Mouse (Mus musculus): ENCODE data around the gene Klhdc2. TPM values are rescaled to one million over a fixed set of nuclear protein-coding genes. Genes with fewer than 3 reads are reported as not detected.

Klhdc2 gene
- 237 and 242 TPM in 2 replicates for polyA plus RNA-seq (2014; fragmentation: Nextera tagmentation; extraction: Ambion mirVana)

DNA sequence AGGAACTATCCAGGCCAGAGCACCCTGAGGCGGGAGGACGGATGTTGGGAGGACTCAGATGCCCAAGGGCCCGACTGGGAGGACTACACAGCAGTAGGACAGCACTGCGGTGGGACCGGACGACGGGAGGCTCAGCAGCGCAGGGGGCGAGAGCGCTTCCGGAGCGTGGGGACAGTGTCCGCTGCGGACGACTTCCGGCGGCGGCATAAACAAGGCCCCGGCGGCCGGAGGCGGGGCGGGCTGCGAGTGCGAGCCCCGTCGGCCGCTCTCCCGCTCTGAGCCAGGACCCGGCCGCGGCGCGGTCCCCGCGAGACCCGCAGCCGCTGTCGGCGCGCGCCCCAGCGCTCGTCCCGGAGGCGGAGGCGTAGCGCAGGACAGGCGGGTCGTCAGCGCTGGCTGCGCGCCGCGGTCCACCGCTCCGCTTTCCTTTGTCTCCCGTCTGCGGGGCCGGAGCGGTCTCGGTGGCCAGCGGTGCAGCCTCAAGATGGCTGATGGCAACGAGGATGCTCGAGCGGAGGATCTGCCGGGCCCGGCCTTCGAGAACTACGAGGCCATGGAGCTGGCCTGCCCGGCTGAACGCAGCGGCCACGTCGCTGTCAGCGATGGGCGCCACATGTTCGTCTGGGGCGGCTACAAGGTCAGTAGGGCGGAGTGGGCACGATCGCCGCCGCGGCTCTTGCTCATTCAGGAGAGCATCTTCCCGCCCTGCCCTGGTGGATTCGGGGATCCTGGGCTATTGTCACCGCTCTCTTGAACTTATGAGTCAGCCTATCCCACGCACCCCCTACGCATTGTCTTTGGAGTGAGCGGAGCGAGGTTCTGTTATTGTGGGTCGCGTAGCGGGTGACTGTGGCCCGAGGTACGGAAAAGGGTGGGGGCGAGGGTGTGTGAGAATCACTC is at the start of gene Klhdc2:
Gene Klhdc2 (plus strand): TSS at position 171 of the 900 bp plus-strand sequence.
- Histone ChIP-seq H3K4me2 (ENCODE audit: low read depth, low read length, severe bottlenecking) (peak within 1 kb of the TSS; percentile 68), H3K9me3 (ENCODE audit: control insufficient read depth, low read length) (no peaks in the 10 kb centered on the region), H3K9ac (ENCODE audit: low read length) (peak within 1 kb of the TSS; percentile 98), H3K27me3 (ENCODE audit: control insufficient read depth, insufficient read depth, low read length) (no peaks in the 10 kb centered on the region), H3K4me3 (ENCODE audit: low read depth, low read length) (peak within 1 kb of the TSS; percentile 94), H3K36me3 (ENCODE audit: control insufficient read depth, insufficient read depth, low read length) (no peaks in the 10 kb centered on the region; the same call in 1 of the 2 replicates), H3K4me1 (replicated peaks; ENCODE audit: control insufficient read depth, insufficient read depth, low read length) (peaks cover 4% of the 10 kb centered on the region; the same call in 1 of the 2 replicates), H3K27ac (ENCODE audit: low read depth, low read length) (peak within 1 kb of the TSS; percentile 90)
- ATAC-seq (replicated peaks; ENCODE audit: low FRiP score) (peak; percentile 97), DNase-seq (ENCODE audit: low spot score) (peak; percentile 94)
- WGBS, result under 1% methylated on average over 69 of the region's 98 CpGs

DNA sequence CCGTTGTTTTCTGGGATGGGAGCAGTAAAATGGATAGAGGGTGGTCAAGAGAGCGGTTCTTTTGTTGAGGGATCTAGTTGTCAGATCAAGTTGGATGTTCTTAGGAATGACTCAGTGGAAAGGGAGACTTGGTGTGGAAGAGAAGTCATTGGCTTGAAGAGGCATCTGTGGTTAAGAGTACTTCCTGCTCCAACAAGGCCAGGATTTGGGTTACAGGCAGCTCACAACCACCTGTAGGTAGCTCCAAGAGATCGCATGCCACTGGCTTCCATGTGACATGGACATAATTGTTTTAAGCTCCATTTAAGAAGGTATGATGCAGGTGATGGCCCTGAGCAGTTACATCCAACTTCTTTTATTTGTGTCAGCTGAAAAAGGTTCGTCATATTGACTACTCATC is 46.7 kb upstream of the Klhdc2 start:
- Histone ChIP-seq H3K9me3 (ENCODE audit: control insufficient read depth, low read length) (no peaks in the 10 kb centered on the region), H3K9ac (ENCODE audit: low read length) (no peak overlapping the region), H3K27me3 (ENCODE audit: control insufficient read depth, insufficient read depth, low read length) (no peaks in the 10 kb centered on the region), H3K4me3 (ENCODE audit: low read depth, low read length) (no peak overlapping the region), H3K4me2 (ENCODE audit: low read depth, low read length, severe bottlenecking) (no peak overlapping the region), H3K4me1 (replicated peaks; ENCODE audit: control insufficient read depth, insufficient read depth, low read length) (no peaks in the 10 kb centered on the region), H3K27ac (ENCODE audit: low read depth, low read length) (no peak overlapping the region), H3K36me3 (ENCODE audit: control insufficient read depth, insufficient read depth, low read length) (no peaks in the 10 kb centered on the region)
- no peak for ATAC-seq (replicated peaks; ENCODE audit: low FRiP score)
- DNase-seq (ENCODE audit: low spot score), result no peak
- WGBS, result 84% methylated on average over 4 of the region's 4 CpGs

DNA sequence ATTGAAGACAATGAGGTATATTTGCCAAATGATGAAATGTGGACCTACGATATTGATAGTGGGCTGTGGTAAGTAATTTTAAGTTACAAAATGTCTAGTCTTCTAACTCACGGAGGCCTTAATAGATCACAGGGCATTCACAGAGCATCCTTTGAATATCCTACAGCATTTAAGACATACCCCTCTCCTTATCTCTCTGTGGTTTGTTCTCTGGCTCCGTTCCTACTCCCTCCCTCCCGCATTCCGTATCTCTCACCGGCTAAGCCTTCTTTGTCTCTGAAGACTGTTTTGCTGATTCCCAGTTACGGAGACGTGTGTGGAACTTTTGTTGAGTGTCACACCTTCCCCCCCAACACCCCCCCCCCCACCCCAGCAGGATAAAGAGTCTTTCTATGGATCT is 45.7 kb upstream of the Klhdc2 start:
- Histone ChIP-seq H3K36me3 (ENCODE audit: control insufficient read depth, insufficient read depth, low read length) (no peaks in the 10 kb centered on the region), H3K4me2 (ENCODE audit: low read depth, low read length, severe bottlenecking) (no peak overlapping the region), H3K4me1 (replicated peaks; ENCODE audit: control insufficient read depth, insufficient read depth, low read length) (no peaks in the 10 kb centered on the region), H3K9ac (ENCODE audit: low read length) (no peak overlapping the region), H3K4me3 (ENCODE audit: low read depth, low read length) (no peak overlapping the region), H3K9me3 (ENCODE audit: control insufficient read depth, low read length) (no peaks in the 10 kb centered on the region), H3K27ac (ENCODE audit: low read depth, low read length) (no peak overlapping the region), H3K27me3 (ENCODE audit: control insufficient read depth, insufficient read depth, low read length) (no peaks in the 10 kb centered on the region)
- no peak for DNase-seq (ENCODE audit: low spot score)
- WGBS, result 77% methylated on average over 8 of the region's 8 CpGs
- ATAC-seq (replicated peaks; ENCODE audit: low FRiP score), result no peak

DNA sequence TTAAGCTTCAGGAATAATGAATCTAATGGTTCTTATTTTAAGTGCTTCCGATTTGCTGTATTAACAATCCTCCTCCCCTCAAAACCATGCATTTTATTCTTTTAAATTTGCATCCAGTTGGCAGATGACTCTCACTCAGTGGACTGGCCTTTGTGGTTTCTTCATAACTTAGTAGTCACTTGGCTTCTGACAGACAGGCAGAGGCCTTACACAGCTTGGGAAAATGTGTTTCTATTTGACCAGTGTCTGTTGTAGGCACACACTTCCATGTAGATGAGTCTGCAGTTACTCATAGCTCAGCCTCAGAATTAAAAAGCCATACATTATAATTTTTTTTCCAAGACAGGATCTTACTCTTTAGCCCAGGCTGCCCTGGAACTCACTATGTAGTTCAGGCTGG is 42.7 kb upstream of the Klhdc2 start:
- no peak for ATAC-seq (replicated peaks; ENCODE audit: low FRiP score)
- H3K27ac ChIP-seq (ENCODE audit: low read depth, low read length), result no peak overlapping the region
- H3K4me2 ChIP-seq (ENCODE audit: low read depth, low read length, severe bottlenecking), result no peak overlapping the region
- WGBS, result 91% methylated on average over 1 of the region's 1 CpGs
- H3K4me3 ChIP-seq (ENCODE audit: low read depth, low read length), result no peak overlapping the region
- no peak for DNase-seq (ENCODE audit: low spot score)
- no peaks in the 10 kb centered on the region for H3K9me3 ChIP-seq (ENCODE audit: control insufficient read depth, low read length)
- no peak overlapping the region for H3K9ac ChIP-seq (ENCODE audit: low read length)
- no peaks in the 10 kb centered on the region for H3K27me3 ChIP-seq (ENCODE audit: control insufficient read depth, insufficient read depth, low read length)
- H3K36me3 ChIP-seq (ENCODE audit: control insufficient read depth, insufficient read depth, low read length), result no peaks in the 10 kb centered on the region
- H3K4me1 ChIP-seq (replicated peaks; ENCODE audit: control insufficient read depth, insufficient read depth, low read length), result no peaks in the 10 kb centered on the region

DNA sequence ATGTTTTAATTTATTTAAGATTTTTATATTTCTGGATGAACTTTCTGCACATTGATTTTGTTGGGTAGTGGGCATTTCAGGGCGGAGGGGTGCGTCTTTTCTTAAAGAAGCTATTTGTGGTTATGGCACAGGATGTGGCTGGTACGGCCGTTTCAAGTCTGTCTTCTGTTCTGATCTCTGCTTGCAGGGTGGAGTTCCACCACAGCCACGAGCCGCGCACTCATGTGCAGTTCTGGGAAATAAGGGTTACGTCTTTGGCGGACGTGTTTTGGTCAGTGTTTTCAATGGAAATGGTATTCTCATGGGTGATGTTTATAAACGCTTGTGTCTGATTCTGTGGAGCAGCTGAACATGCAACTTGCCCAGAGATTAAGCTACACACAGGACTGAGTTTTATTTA is 38.6 kb upstream of the Klhdc2 start:
- 90% methylated on average over 11 of the region's 11 CpGs for WGBS
- H3K4me3 ChIP-seq (ENCODE audit: low read depth, low read length), result no peak overlapping the region
- H3K4me1 ChIP-seq (replicated peaks; ENCODE audit: control insufficient read depth, insufficient read depth, low read length), result no peaks in the 10 kb centered on the region
- DNase-seq (ENCODE audit: low spot score) (no peak), ATAC-seq (replicated peaks; ENCODE audit: low FRiP score) (no peak)
- H3K36me3 ChIP-seq (ENCODE audit: control insufficient read depth, insufficient read depth, low read length), result no peaks in the 10 kb centered on the region
- no peak overlapping the region for H3K9ac ChIP-seq (ENCODE audit: low read length)
- H3K9me3 ChIP-seq (ENCODE audit: control insufficient read depth, low read length), result no peaks in the 10 kb centered on the region
- H3K27ac ChIP-seq (ENCODE audit: low read depth, low read length), result no peak overlapping the region
- no peaks in the 10 kb centered on the region for H3K27me3 ChIP-seq (ENCODE audit: control insufficient read depth, insufficient read depth, low read length)
- no peak overlapping the region for H3K4me2 ChIP-seq (ENCODE audit: low read depth, low read length, severe bottlenecking)

DNA sequence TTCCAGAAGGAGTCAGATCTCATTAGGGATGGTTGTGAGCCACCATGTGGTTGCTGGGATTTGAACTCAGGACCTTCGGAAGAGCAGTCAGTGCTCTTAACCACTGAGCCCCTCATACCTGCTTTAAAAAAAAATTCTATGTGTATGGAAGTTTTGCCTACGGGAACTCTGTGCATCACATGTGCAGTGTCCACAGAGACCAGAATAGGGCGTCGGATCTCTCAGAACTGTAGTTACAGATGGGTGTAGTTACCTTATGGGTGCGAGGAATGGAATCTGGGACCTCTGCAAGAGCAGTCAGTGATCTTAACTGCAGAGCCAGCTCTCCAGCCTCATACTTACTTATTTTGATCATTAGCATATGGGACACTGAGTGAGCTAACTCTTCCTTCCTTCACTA is 34.2 kb upstream of the Klhdc2 start:
- Histone ChIP-seq H3K36me3 (ENCODE audit: control insufficient read depth, insufficient read depth, low read length) (no peaks in the 10 kb centered on the region), H3K4me3 (ENCODE audit: low read depth, low read length) (no peak overlapping the region), H3K27ac (ENCODE audit: low read depth, low read length) (no peak overlapping the region), H3K27me3 (ENCODE audit: control insufficient read depth, insufficient read depth, low read length) (no peaks in the 10 kb centered on the region), H3K4me2 (ENCODE audit: low read depth, low read length, severe bottlenecking) (no peak overlapping the region), H3K4me1 (replicated peaks; ENCODE audit: control insufficient read depth, insufficient read depth, low read length) (no peaks in the 10 kb centered on the region), H3K9me3 (ENCODE audit: control insufficient read depth, low read length) (no peaks in the 10 kb centered on the region), H3K9ac (ENCODE audit: low read length) (no peak overlapping the region)
- no peak for DNase-seq (ENCODE audit: low spot score)
- ATAC-seq (replicated peaks; ENCODE audit: low FRiP score), result no peak
- 92% methylated on average over 5 of the region's 5 CpGs for WGBS

DNA sequence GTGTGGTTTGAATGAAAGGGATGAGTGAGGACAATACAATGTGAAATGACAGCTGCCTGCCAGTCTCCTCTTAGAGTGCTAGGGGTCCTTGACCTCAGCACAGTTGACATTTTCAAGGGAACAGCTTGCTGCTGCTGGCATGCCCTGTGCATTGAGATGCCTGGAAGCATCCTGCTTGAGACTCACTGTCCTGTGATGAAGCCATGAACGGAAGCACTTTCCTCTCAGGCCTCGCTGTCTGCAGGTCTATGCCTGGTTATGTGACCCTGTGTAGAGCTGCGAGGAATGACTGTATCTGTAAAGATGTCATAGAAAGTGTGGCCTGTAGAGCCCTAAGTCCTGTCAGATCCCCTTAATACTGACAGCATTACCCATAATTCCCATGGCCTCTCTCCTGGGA is 31.4 kb upstream of the Klhdc2 start:
- no peak for DNase-seq (ENCODE audit: low spot score)
- no peak overlapping the region for H3K27ac ChIP-seq (ENCODE audit: low read depth, low read length)
- no peak overlapping the region for H3K4me2 ChIP-seq (ENCODE audit: low read depth, low read length, severe bottlenecking)
- H3K4me1 ChIP-seq (replicated peaks; ENCODE audit: control insufficient read depth, insufficient read depth, low read length), result no peaks in the 10 kb centered on the region
- no peaks in the 10 kb centered on the region for H3K36me3 ChIP-seq (ENCODE audit: control insufficient read depth, insufficient read depth, low read length)
- H3K4me3 ChIP-seq (ENCODE audit: low read depth, low read length), result no peak overlapping the region
- no peak for ATAC-seq (replicated peaks; ENCODE audit: low FRiP score)
- H3K9me3 ChIP-seq (ENCODE audit: control insufficient read depth, low read length), result no peaks in the 10 kb centered on the region
- 86% methylated on average over 3 of the region's 3 CpGs for whole genome bisulfite sequencing
- no peaks in the 10 kb centered on the region for H3K27me3 ChIP-seq (ENCODE audit: control insufficient read depth, insufficient read depth, low read length)
- no peak overlapping the region for H3K9ac ChIP-seq (ENCODE audit: low read length)

DNA sequence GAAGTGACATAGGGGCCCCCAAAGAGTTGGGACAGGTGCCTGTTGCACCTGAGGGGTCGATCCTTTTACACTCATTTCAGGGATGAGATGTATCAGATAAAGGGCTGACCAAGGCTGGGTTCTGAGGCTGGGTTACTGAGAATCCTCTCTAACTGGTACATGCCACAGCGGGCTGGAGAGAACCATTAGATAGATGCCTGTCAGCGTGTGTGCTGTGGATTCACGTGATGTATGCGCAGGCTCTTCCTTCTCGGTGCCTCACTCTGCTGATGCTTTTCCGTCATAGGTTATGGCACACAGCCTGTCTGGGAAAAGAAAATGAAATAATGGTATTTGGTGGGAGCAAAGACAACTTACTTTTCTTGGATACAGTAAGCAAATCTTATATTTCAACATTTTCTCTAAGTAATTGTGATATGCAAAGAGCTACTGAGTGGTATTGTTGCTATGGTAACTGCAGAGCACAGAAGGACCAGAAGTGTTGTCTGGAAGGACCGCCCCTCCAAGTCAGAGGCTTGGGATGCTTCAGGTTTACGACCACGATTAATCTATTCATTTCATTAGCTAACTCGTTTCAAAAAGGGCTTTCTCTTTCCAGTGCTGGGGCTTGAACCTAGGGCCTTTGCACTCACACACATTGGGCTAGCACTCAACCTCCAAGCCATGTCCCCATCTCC is 28.4 kb upstream of the Klhdc2 start:
- Histone ChIP-seq H3K36me3 (ENCODE audit: control insufficient read depth, insufficient read depth, low read length) (no peaks in the 10 kb centered on the region), H3K4me1 (replicated peaks; ENCODE audit: control insufficient read depth, insufficient read depth, low read length) (no peaks in the 10 kb centered on the region), H3K9ac (ENCODE audit: low read length) (no peak overlapping the region), H3K27me3 (ENCODE audit: control insufficient read depth, insufficient read depth, low read length) (no peaks in the 10 kb centered on the region), H3K27ac (ENCODE audit: low read depth, low read length) (no peak overlapping the region), H3K4me3 (ENCODE audit: low read depth, low read length) (no peak overlapping the region), H3K9me3 (ENCODE audit: control insufficient read depth, low read length) (no peaks in the 10 kb centered on the region), H3K4me2 (ENCODE audit: low read depth, low read length, severe bottlenecking) (no peak overlapping the region)
- 75% methylated on average over 11 of the region's 11 CpGs for WGBS
- ATAC-seq (replicated peaks; ENCODE audit: low FRiP score), result no peak
- no peak for DNase-seq (ENCODE audit: low spot score)

Measured in forebrain, embryonic 11.5 days (tissue).